Mouse (Mus musculus) liver, adult 2 months (tissue): ENCODE measurements around the gene Ice2. TPM values are rescaled to one million over a fixed set of nuclear protein-coding genes. Genes with fewer than 3 reads are reported as not detected.

Experiments used
- DNase-seq: peaks from one replicate; pipeline ENCODE4 v3.0.0-alpha.2; 2011; ENCODE audit warnings: low read depth, low spot score; ENCODE audit errors: extremely low read depth
- H3K27ac ChIP-seq: fragments of 200-500 bp; replicated peaks from 2 replicates; pipeline ENCODE4 v1.5.1; 2012; ENCODE audit warnings: low read depth, mild to moderate bottlenecking, control low read depth, inconsistent platforms, low read length; ENCODE audit not compliant: insufficient read depth
- H3K27me3 ChIP-seq: fragments of 200-500 bp; 2 replicates; pipeline ENCODE4 v1.6.1; 2012; ENCODE audit warnings: mild to moderate bottlenecking, moderate library complexity, low read length, inconsistent platforms; ENCODE audit not compliant: control insufficient read depth, insufficient read depth
- H3K36me3 ChIP-seq: fragments of 200-500 bp; 2 replicates; pipeline ENCODE4 v1.6.1; 2012; ENCODE audit warnings: low read length, inconsistent platforms; ENCODE audit not compliant: control insufficient read depth, insufficient read depth
- H3K4me1 ChIP-seq: fragments of 200-500 bp; 2 replicates; pipeline ENCODE4 v1.6.1; 2011; ENCODE audit warnings: low read length; ENCODE audit not compliant: control insufficient read depth, insufficient read depth
- H3K4me3 ChIP-seq: fragments of 200-500 bp; 2 replicates; pipeline ENCODE4 v1.5.1; 2011; ENCODE audit warnings: low read depth, mild to moderate bottlenecking, control low read depth, low read length, moderate library complexity; ENCODE audit not compliant: insufficient read depth
- H3K79me2 ChIP-seq: fragments of 200-500 bp; 2 replicates; pipeline ENCODE4 v1.6.1; 2012; ENCODE audit warnings: inconsistent platforms, mild to moderate bottlenecking, low read length, moderate library complexity; ENCODE audit not compliant: control insufficient read depth, insufficient read depth
- H3K9ac ChIP-seq: fragments of 200-500 bp; 2 replicates; pipeline ENCODE4 v1.6.1; 2012; ENCODE audit warnings: low read depth, mild to moderate bottlenecking, control low read depth, inconsistent platforms, low read length
- CTCF ChIP-seq: fragments of 200-500 bp; IDR thresholded peaks from 2 replicates; pipeline ENCODE4 v1.5.1; 2011; ENCODE audit warnings: low read depth, low read length, control low read depth
- POLR2A ChIP-seq: fragments of 200-500 bp; IDR thresholded peaks from 2 replicates; pipeline ENCODE4 v1.6.1; 2011; ENCODE audit warnings: low read length, control low read depth; ENCODE audit not compliant: insufficient read depth; ENCODE audit errors: extremely low read depth
- WGBS: fragments of 180-500 bp; shearing (Covaris S2); methylation state at CpG from one replicate; pipeline ENCODE4 v1.1.7; 2018; 5-methylcytosine and 5-hydroxymethylcytosine counted together
- polyA plus RNA-seq: library from polyadenylated mRNA; depleted of rRNA; stranded (reverse); fragments of >200 nt; gene quantifications from 2 replicates; pipeline ENCODE4 v1.2.3, GENCODE M21; 2012
- total RNA-seq: library from RNA; depleted of rRNA; stranded (reverse); fragments of >200 nt; gene quantifications from 2 replicates; pipeline ENCODE4 v1.2.3, GENCODE M21; 2014

The Ice2 gene
- total and polyA plus RNA-seq, 2 experiments = 2.0 to 12.3 TPM

DNA sequence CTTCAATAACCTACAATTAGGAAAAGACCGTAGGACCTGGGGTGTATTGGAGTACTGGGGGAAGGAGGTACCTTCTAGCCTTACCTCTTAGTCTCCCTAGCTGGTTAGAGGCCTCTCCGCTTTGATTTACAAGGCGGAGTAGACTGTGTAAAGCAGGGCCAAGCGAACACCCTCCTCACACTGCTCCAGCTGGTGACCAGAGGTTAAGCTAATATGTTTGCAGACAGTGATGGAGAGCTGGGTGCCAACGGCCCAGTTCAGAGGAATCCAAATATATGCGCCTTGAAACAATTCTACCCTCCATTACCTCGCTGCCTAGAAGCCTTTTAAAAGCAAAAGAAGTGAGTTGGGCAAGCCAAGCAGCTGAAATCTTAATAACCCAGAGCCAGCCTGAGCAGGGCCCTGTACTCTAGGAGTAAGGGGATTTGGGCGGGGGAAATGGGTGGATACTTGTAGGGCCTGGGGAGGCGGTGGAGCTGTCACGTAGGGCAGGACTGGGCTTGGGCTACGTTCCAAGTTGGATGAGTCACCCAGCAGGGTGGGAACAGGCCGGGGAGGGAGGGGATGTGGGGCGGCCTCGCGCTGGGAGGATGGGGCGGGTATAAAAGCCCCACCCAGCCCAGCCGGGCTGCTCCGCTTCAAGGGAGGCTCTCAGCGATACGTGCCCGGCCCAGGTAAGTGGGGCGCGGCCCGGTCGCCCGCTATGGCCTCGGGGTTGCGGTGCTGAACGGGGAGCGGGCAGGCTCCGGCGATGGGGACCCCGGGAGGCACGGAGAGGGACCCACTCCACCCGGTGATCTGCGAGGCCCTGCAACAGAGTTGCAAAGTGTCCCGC lies 55.6 kb downstream of the Ice2 start, which contains the start of gene Anxa2:
Anxa2 (plus strand) TSS at position 555 of the 835 bp plus-strand sequence.
- Histone ChIP-seq H3K9ac (peak within 1 kb of the TSS; percentile 68), H3K4me1 (peaks cover 5% of the 10 kb centered on the region; the same call in 1 of the 2 replicates), H3K27me3 (no peaks in the 10 kb centered on the region), H3K4me3 (peak within 1 kb of the TSS; percentile 67), H3K27ac (peak within 1 kb of the TSS; percentile 27), H3K36me3 (no peaks in the 10 kb centered on the region), H3K79me2 (no peaks in the 10 kb centered on the region)
- 6% methylated on average over 37 of the region's 37 CpGs for WGBS
- TF ChIP-seq POLR2A = no peak
- no peak for TF ChIP-seq CTCF
- peak; percentile 69 for DNase-seq

DNA sequence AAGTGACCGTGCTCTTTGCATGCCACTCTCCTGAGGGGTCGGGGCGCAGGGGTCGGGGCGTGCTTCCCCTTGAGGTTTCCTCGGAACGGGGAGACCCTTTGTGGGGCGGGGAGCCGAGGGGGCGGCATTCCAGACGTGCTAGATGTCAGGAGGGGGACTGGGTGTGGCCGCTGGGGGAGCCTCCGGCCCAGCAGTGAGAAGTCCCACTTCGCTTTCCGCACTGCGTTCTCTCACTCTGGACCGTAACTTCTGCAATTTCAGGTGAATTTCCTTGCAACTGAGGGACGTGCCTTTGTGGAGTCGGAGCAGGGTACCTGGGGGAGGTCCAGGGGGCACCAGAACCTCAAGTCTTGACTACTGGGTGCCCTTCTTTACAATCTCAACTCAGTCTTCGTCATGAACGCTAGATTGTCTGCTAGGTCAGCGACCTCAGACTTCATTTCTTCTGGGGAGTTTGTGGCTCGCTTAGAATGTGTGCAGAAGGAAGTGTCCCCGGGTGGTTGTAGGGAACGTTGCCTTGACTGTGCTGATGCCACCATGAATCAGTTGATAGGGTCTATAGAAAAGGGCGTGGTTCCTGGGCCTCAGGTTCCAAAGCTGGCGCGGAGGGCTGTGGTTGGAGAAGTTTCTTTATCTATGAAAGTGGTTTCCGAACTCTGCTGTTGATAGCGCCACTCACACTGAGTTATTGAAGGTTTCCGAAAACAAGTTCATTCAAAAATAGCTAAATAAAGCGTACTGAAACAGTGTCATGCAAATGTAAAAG lies 56.4 kb downstream of the Ice2 start:
- TF ChIP-seq CTCF = no peak
- no peak for TF ChIP-seq POLR2A
- no peaks in the 10 kb centered on the region for H3K27me3 ChIP-seq
- WGBS = 18% methylated on average over 32 of the region's 32 CpGs
- H3K36me3 ChIP-seq = no peaks in the 10 kb centered on the region
- no peaks in the 10 kb centered on the region for H3K79me2 ChIP-seq
- peak overlapping the region; percentile 67 for H3K4me3 ChIP-seq
- H3K4me1 ChIP-seq = peaks cover 5% of the 10 kb centered on the region; the same call in 1 of the 2 replicates
- peak overlapping the region; percentile 27 for H3K27ac ChIP-seq
- H3K9ac ChIP-seq = peak overlapping the region; percentile 68
- DNase-seq = no peak

DNA sequence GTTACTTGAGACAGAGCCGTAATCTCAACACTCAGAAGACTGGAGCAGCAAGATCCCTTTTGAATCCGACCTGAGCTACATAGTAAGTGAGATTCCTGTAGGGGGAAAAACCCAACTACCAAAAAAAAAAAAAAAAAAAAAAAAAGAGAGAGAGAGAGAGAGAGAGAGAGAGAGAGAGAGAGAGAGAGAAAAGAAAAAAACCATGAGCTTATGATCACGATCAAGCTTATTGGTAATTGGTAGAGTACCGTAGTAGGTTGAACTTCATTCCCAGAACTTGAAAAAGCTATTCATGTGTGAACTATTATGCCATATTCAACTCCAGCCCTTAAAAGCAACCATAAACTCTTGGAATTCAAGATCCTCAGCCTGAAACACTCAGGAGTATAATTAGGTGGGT lies 57.0 kb downstream of the Ice2 start:
- no peak overlapping the region for H3K9ac ChIP-seq
- 64% methylated on average over 4 of the region's 4 CpGs for WGBS
- TF ChIP-seq POLR2A (no peak), CTCF (no peak)
- no peak for DNase-seq
- H3K4me1 ChIP-seq = peaks cover 5% of the 10 kb centered on the region; the same call in 1 of the 2 replicates
- 0 out of 2 replicates have a peak overlapping the region, but pooled peaks have one; percentile 19 for H3K27ac ChIP-seq
- no peaks in the 10 kb centered on the region; the same call in 1 of the 2 replicates for H3K79me2 ChIP-seq
- H3K4me3 ChIP-seq = no peak overlapping the region; the same call in 1 of the 2 replicates
- H3K27me3 ChIP-seq = no peaks in the 10 kb centered on the region
- no peaks in the 10 kb centered on the region for H3K36me3 ChIP-seq

DNA sequence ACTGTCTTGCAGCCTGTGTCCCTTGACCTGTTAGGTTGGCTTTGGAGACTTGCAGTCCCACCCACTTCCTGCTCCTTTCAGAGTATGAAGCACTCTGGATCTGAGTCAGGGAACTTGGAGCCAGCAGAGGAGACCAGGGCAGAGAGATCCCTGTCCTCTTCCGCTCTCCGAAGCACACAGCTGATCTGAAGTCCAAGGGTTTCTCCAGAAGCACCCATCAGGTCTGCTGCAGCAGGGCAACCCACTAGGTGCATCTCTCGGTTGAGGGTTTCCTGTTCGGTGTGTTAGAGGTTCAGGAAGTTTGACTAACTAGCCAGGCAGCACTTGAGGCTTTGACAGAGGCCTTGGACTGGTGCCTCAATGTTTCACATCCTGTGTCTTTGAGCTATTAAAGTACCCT lies 57.7 kb downstream of the Ice2 start:
- Histone ChIP-seq H3K36me3 (no peaks in the 10 kb centered on the region), H3K4me1 (peaks cover 5% of the 10 kb centered on the region; the same call in 1 of the 2 replicates), H3K27ac (peak overlapping the region; percentile 40), H3K4me3 (no peak overlapping the region), H3K9ac (no peak overlapping the region), H3K79me2 (no peaks in the 10 kb centered on the region; the same call in 1 of the 2 replicates), H3K27me3 (no peaks in the 10 kb centered on the region)
- TF ChIP-seq POLR2A (no peak), CTCF (no peak)
- DNase-seq = peak; percentile 47
- WGBS = 29% methylated on average over 4 of the region's 4 CpGs

DNA sequence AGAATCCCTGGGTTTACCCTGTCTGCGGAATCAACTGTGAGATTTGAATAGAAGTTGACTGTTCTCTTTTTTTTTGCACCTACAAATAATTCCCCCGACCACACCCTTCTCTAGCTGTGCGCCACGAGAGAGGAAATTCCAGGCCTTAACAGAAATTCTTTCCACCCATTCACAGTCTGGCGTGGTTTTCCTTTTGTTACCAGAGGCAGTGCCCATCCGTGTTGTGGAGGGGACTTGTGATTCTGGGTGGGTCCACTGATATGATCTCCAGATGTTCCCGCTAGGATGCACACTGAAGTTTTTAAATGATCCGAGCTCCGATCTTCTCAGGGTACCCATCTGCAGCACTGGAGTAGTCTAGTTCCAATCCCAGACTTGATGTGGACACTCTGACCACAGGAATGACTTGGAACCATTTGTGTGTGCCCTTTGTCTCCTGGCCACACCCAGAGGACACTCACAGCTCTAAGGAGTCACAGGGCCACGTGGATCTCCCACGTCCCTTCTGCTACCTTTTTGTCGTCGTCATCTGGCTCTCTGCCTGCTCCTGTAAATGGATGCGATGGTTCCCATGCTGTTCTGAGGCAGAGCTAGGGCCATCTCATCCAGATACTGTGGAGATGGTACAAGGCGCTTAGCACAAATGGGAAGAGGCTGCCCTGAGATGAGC lies 58.8 kb downstream of the Ice2 start:
- 82% methylated on average over 15 of the region's 15 CpGs for WGBS
- Histone ChIP-seq H3K27me3 (no peaks in the 10 kb centered on the region), H3K4me1 (peaks cover 5% of the 10 kb centered on the region; the same call in 1 of the 2 replicates), H3K27ac (no peak overlapping the region), H3K4me3 (no peak overlapping the region), H3K36me3 (no peaks in the 10 kb centered on the region), H3K79me2 (no peaks in the 10 kb centered on the region; the same call in 1 of the 2 replicates), H3K9ac (no peak overlapping the region)
- TF ChIP-seq POLR2A = no peak
- DNase-seq = no peak
